Mouse (Mus musculus) erythroid progenitor cell, adult 5-6 weeks (primary cell): ENCODE results near the gene Casp7. TPM values are rescaled to one million over a fixed set of nuclear protein-coding genes. Genes with fewer than 3 reads are reported as not detected.
"Not testable (repeated sequence)": the region's sequence is repeated elsewhere in the genome, so short reads cannot be mapped to it uniquely, and the experiment has no call there.

Experiments used
- ATAC-seq: replicated peaks from 2 replicates; pipeline ENCODE4 v1.8.0; 2016; ENCODE audit warnings: moderate number of reproducible peaks, mild to moderate bottlenecking, moderate TSS enrichment, inconsistent platforms; ENCODE audit not compliant: poor library complexity, low FRiP score, severe bottlenecking
- total RNA-seq, 2 experiments: library from RNA; stranded (forward) in 1 of 2; stranded (reverse) in 1 of 2; fragments of 150-400 nt in 1 of 2; fragments of 186-747, 209-891 nt in 1 of 2; gene quantifications; 2 replicates each; pipeline versions ENCODE4 v1.2.3 to v1.2.4; 2015 to 2017; ENCODE audit warnings: low replicate concordance in 2 of 2

Casp7 gene
- total RNA-seq, 2 experiments from 2014 or later, result 35.9 to 37.7 TPM

- peak; percentile 32; the same call in 1 of the 2 replicates for ATAC-seq
Measured at GRCm38 (mm10) chr19:56380341-56380740, 16.6 kb upstream of the Casp7 start.

GRCm38 (mm10) chr19:56381407-56381806 is 15.5 kb upstream of the Casp7 start:
- no peak for ATAC-seq

- no peak for ATAC-seq
Measured at GRCm38 (mm10) chr19:56385546-56385945, 11.4 kb upstream of the Casp7 start.

GRCm38 (mm10) chr19:56386095-56386494 is 10.8 kb upstream of the Casp7 start:
- ATAC-seq, result no peak

GRCm38 (mm10) chr19:56387726-56388302 is 9.1 kb upstream of the Casp7 start:
- no peak for ATAC-seq

- ATAC-seq, result no peak
Measured at GRCm38 (mm10) chr19:56389176-56389575, 7.8 kb upstream of the Casp7 start.

GRCm38 (mm10) chr19:56389879-56390278 is 7.0 kb upstream of the Casp7 start, which contains the start of gene Nrap:
Gene Nrap, minus strand, starts transcription at chr19:56390037.
- ATAC-seq, result no peak

- ATAC-seq, result peak; percentile 93
Measured at GRCm38 (mm10) chr19:56391307-56392046, 5.5 kb upstream of the Casp7 start.

GRCm38 (mm10) chr19:56393311-56393866 is 3.5 kb upstream of the Casp7 start:
- ATAC-seq, result no peak

- no peak for ATAC-seq
Measured at GRCm38 (mm10) chr19:56395183-56395935, 1.6 kb upstream of the Casp7 start.

- no peak for ATAC-seq
Measured at GRCm38 (mm10) chr19:56396227-56396626, 702 bp upstream of the Casp7 start.

GRCm38 (mm10) chr19:56397663-56398527 is 966 bp downstream of the Casp7 start:
- ATAC-seq, result peak; percentile 8; the same call in 1 of the 2 replicates

GRCm38 (mm10) chr19:56398528-56398795 is 1.5 kb downstream of the Casp7 start:
- ATAC-seq, result no peak

- ATAC-seq, result peak; percentile 83
Measured at GRCm38 (mm10) chr19:56400200-56400599, 3.3 kb downstream of the Casp7 start.

- no peak for ATAC-seq
Measured at GRCm38 (mm10) chr19:56401864-56402263, 4.9 kb downstream of the Casp7 start.

GRCm38 (mm10) chr19:56405824-56406223 is 8.9 kb downstream of the Casp7 start:
- no peak for ATAC-seq

- ATAC-seq, result no peak
Measured at GRCm38 (mm10) chr19:56406581-56406980, 9.7 kb downstream of the Casp7 start.

- ATAC-seq, result not testable (repeated sequence)
Measured at GRCm38 (mm10) chr19:56409884-56410283, 13.0 kb downstream of the Casp7 start.

GRCm38 (mm10) chr19:56418404-56418803 is 21.5 kb downstream of the Casp7 start:
- ATAC-seq, result no peak

GRCm38 (mm10) chr19:56419452-56419851 is 22.5 kb downstream of the Casp7 start:
- ATAC-seq, result no peak
